Mouse (Mus musculus) lung, adult 2 months (tissue): ENCODE results near the gene Epas1.

Source experiments
- CTCF ChIP-seq: fragments of 200-500 bp; IDR thresholded peaks from 2 replicates; pipeline ENCODE4 v1.5.1; 2011; ENCODE audit warnings: mild to moderate bottlenecking, low read length, control low read depth; ENCODE audit not compliant: insufficient read depth
- POLR2A ChIP-seq: fragments of 200-500 bp; IDR thresholded peaks from 2 replicates; pipeline ENCODE4 v1.6.1; 2011; ENCODE audit warnings: low read depth, mild to moderate bottlenecking, control low read depth, low read length, borderline replicate concordance; ENCODE audit errors: extremely low read depth

GRCm38 (mm10) chr17:86765762-86766404 is 12.4 kb downstream of the Epas1 start:
- no peak for TF ChIP-seq POLR2A
- TF ChIP-seq CTCF: no peak
